Mouse (Mus musculus) skeletal muscle tissue, adult 2 months (tissue): ENCODE measurements around the gene 7530416G11Rik.

ENCODE experiments used
- DNase-seq: peaks from one replicate; pipeline ENCODE4 v3.0.0-alpha.2; 2012; ENCODE audit warnings: low read depth, low spot score

The 7530416G11Rik gene

DNA sequence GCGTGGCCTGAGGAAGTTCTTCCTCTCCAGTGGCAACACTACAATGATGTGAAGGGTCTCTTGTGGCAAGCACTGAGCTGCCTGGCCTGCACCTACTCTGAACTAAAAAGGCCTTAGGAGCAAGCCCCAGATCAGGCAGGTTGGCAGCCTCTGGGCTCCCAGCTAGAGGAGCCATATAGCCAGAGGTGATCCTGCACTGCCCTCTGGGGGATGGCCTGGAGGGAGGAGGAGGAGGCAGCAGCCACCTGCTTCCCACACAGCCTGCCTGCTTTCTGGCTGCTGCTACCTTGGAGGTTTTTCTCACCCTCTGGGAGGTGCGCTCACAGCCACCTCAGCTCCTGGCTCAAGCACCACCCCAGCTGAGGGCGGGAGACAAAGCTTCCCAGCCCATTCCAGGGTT lies 22.4 kb downstream of the 7530416G11Rik start:
- no peak for DNase-seq

DNA sequence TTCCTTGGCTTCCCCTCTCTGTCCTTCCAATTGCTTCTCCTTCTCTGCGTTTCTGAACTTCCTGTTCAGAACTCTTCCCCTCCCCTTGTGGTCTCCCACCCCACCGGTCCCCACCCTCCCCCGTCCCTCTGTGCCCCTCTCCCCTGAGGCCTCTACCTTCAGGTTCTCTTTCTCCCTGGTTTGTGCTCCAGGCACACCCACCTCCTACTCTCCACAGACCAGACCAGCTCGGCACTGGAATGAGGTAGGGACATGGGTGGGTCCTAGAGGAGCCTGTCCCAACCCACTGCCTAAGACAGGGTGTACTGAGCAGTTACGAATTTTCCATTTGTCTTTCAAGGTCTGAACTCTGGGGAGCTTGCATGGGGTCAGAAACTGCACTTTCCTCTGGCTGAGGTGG lies 23.1 kb downstream of the 7530416G11Rik start:
- no peak for DNase-seq

DNA sequence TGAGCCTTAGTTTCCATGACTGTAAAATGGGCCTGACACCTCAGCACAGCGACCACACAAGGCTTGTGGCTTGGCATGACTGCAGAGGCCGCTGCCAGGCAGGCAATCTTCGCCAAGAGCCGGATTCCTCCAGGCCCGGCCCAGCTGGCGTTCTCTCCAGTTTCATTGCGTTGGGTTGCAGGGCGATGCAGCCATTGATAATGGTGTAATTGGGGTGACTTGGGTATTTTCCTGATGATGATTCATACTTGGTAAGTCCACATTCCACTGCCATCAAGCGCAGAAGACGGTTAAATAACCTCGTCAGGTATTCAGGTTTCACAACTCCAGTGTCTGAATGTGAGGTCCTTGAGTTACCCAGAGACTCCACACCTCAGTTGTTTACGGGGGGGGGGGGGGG lies 23.7 kb downstream of the 7530416G11Rik start:
- DNase-seq = no peak

DNA sequence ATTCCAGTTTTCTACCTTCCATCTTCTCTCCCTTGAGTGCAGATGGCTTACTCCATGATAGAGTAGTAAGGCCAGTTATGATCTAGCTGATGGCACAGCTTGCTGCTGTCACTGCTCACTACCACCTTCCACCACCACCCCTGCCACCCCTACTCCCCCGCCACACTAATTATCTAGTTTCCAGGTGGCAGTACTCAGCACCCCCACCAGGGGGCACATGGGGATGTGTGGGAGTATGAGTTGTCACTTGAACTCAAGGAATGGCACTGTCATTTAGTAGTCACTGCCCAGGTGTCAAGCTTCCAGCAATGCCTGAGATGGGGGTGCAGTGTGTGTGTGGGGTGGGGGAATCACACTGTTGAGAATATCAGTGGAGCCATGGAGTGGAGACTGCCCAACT lies 25.4 kb downstream of the 7530416G11Rik start:
- DNase-seq = peak; percentile 24

DNA sequence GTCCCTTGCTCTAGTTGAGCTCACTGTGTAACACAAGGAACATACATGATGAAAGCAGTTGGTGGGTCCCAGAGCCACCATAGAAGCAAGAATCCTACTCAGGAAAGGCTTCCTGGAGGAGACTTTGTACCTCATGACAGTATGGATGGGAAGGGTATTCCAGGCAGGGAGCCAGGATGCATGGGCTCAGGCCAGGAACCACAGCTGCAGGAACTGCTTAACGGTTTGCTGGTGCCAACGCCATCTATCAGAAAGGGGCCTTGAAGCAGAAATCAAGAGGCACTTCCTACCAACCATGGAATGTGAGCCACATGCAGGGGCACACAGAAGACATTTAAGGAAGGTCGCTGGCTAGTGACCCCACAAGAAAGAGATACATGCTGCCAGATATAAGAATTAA lies 28.3 kb downstream of the 7530416G11Rik start:
- no peak for DNase-seq

DNA sequence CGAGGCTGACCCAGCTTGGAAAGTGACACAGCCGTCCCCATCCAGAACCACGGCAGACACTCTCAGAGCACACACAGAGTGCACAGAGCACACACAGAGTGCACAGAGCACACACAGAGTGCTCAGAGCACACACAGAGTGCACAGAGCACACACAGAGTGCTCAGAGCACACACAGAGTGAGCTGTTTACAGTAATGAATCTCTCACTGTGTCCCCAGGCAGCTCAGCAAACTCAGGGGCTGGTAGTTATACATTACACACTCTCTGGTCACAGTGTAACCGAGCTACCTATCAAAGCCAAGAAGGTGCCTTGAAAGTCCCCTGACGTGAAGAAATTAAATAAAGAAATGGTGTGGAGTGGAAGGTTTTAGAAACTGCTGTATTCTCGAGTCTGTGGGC lies 33.6 kb downstream of the 7530416G11Rik start:
- no peak for DNase-seq

DNA sequence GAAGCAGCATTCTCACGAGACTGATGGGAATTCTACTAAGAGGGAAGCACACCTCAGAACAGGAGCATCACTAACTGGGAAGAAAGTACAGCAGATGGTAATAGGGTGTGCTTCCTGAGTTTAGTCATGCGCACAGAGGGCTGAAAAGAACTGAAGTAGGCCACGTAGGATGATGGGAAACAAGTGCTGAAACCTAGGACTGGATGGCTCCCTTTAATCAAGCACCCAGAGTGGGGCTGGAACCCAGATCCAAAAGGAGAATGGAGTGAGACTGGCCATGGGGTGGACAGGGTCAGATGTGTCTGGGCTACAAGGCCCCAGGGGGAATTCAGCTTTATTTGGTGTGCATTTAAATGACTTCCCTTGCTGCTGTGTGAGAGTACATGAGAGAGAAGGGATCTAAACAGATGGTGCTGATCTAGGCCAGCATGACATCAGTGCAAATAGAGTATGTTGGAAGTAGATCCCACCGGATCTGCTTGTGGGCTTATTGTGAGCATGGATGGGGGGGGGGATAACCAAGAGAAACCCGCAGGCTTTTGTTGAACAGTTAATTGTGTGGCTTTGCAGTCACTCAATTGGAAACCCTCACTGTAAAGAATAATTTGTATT lies 36.5 kb downstream of the 7530416G11Rik start:
- no peak for DNase-seq

DNA sequence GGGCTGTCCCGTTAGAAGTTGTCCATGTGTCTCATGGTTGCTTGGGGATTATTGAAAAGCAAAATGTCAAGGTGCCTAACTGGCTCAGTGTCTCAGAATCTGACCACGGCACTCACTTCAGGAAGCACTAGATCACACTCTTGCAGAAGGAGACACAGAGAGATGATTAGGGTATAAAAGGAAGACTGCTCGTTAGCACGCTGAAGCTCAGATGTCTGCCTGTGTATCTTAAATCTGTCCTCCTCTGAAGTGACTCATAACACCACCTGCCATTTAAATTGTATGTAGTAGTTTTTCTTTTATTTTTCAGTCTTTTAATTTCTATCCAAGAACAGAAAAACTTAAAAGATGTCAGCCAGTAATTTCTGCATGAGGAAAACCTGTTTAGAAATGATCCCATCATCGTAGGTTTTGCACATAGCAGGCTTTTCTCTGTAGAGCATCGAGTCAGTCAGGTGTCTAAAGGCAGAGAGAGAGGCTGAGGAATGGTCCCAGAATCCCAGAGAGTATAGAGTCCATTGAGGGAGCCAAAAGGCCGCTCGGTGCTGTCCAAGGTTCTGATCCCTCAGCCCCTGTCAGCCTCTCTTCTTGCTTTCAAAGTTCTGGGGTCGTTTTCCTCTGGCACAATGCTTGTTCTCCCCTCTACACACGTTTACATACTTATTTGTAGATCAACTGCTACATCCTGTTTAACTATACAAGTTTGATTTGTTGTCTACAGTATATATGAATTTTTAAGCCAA lies 38.0 kb downstream of the 7530416G11Rik start:
- no peak for DNase-seq

DNA sequence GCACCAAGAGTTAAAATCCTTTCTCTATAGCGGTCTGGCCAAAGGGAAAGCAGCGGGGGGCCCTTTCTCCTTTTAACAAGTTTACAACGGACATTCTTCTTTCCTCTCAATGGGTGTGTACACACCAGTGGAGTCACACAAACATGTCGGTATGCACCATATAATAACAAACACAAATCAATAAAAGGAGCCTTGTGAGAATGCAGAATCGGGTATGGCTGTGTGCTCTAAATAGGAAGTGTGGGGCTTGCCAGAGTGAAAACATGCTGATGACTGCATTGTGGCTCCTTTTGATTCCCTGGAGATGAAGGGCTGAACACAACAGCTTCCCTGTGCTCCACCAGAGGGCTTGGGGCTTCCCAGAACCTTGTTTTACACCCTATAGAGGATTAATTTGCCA lies 38.8 kb downstream of the 7530416G11Rik start:
- no peak for DNase-seq

DNA sequence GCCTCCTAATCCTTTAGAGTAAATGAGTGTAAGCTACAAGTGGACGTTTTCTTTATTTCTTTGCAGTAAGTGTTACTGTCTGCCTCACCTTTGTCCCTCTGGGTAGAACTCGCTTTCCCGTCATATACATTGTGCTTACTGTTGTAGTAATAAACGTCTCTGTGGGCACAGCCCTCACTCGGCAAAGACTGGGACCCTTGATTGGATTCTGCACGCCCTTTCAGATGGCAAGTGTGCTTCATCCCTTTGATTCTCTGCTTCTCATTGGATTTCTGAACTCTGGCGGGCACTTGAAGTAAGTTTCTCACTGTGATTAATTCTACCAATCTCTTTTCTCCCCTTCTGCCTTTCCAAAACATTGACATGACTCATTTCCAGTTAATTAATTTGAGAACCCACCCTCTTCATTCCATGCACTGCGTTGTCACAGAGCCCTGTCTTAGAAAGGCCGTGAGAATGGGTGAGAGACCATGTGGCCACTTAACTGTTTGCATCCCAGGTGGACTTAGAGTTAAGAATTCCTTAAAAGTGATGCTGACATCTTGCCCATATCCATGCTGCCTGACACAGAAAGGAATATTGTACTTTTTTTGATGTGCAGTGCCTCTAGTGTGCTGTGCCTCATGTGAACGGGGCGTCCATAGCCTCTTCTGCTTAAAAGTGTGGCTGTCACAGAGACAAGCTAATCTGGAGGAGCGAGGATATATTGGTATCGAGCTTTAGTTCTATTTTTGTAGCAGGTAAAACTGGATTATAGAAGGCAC lies 39.8 kb downstream of the 7530416G11Rik start:
- no peak for DNase-seq

DNA sequence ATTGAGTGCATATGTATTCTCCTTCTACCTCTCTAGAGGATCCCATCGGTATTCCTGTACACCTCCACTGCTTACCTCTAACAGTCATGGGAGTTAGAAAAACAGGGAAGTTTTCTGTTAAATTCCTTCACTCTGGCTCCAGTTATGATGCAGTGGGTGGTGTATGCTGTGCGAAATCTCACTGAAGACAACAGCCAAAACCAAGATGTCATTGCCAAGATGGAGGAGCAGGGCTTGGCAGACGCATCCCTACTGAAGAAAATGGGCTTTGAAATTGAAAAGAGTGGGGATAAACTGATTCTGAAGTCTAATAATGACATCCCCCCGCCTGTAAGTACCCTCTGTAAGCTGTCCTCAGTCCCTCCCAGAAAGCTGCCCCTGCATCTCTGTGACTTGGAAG lies 40.9 kb downstream of the 7530416G11Rik start:
- DNase-seq = peak; percentile 16

DNA sequence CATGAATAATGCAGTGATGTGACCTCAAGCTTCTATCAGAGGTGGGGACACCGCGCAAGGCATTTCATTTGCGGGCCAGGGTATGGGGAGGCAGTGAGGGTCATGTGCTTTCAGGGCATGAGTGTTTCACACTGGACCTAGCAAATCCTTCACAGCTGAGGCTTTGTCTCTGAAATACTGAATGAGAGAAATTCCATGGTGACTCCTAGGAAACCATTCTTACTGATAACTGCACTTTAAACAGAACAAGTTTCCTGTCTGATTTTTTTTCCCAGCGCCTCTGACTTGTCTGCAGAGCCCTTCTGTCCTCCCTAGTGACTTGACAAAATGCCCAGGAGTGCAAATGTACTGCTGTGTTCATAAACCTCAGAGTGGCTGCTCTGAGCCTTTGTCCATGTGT lies 41.5 kb downstream of the 7530416G11Rik start:
- DNase-seq = no peak

DNA sequence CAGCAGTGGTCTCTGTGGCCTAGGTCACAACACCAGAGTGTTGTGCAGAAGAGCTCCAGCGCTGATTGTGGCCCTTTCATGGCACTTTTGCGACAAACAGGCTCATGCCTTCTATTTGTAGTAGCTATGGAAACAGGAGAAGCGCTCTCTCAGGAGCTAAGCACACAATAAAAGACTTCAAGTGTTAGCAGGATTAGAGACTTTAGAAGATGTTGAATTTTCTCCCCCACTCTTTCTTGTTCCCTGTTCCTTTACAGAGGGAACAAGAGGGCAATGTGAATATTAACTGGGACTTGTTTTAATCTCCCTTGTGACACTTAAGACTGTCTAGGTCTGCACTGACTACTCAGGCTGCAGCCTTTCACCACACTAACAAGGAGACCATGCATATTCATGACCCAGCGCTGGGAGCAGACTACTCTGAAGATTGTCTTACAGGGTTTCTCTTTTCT lies 44.4 kb downstream of the 7530416G11Rik start:
- DNase-seq = no peak

DNA sequence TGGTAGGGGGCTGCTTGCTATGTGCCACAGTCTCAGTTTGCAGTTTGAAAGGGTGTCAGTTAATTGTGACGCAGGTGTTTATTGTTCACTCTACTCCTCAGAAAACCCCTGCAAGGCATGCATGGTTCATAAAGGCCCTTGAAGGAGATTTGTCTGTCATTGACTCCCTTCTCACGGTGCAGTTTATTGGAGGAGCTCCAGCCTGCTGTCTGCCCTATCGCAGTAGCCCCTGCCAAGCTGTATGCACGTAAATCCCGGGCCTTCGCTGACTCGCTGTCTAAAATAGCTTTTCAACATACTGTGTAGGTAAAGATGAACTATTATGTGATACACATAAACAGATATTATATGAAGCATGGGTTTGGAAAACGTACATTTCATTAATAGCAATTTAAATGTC lies 45.2 kb downstream of the 7530416G11Rik start:
- no peak for DNase-seq

DNA sequence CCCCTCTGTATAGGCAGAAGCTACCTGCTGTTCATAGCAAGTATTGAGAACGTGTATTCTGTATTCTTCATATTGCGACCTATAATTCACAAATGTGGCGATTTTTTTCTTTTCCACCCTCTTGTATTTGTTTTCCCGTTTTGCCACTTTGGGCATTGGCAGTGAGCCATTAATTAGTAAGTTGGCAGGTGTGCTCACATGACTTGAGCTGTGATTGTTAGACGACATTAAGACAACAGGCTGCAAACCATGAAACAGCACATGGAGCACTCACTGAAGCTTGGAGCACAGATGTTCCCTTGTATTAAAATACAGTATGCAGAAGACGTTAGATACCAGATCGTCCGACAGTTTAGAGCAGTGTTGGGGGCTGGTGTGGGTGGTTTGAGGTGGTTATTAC lies 46.1 kb downstream of the 7530416G11Rik start:
- no peak for DNase-seq

DNA sequence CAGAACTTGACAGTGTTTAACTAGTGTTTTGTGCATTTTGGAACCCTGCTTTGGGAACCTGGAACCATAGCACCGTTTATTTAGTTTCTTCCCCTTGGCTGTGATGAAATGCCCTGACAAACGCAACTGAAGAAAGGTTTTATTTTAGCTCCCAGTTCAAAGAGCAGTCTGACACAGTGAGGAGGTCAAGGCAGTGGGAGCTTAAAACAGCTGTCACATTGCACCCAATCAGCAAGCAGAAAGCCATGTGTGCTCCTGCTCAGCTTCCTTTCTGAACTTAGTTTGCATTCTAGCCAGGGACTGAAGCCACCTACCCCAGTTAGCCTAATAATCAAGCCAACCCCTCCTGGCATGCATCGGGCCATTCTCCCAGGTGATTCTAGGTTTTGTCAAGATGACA lies 56.4 kb downstream of the 7530416G11Rik start:
- no peak for DNase-seq
